Mouse (Mus musculus) midbrain, embryonic 11.5 days (tissue): ENCODE results near the gene Tram2. TPM values are rescaled to one million over a fixed set of nuclear protein-coding genes. Genes with fewer than 3 reads are reported as not detected.

Source experiments
- ATAC-seq: fragments of 200-750 bp; cut with Nextera tagmentation; 2 replicates; pipeline ENCODE4 v1.8.0; 2017; ENCODE audit warnings: moderate TSS enrichment, moderate library complexity; ENCODE audit not compliant: low FRiP score
- DNase-seq: peaks from one replicate; pipeline ENCODE4 v3.0.0; 2015; ENCODE audit warnings: low spot score; ENCODE audit errors: missing footprints
- H3K27ac ChIP-seq: fragments of 300-500 bp; sonication (generic); 2 replicates; pipeline ENCODE4 v1.5.1; 2014; ENCODE audit warnings: low read depth, low read length
- H3K27me3 ChIP-seq: fragments of 300-500 bp; sonication (generic); 2 replicates; pipeline ENCODE4 v1.6.1; 2014; ENCODE audit warnings: mild to moderate bottlenecking, low read length, moderate library complexity, mixed read lengths; ENCODE audit not compliant: control insufficient read depth, insufficient read depth
- H3K36me3 ChIP-seq: fragments of 300-500 bp; sonication (generic); 2 replicates; pipeline ENCODE4 v1.6.1; 2014; ENCODE audit warnings: mild to moderate bottlenecking, low read length, moderate library complexity, mixed read lengths; ENCODE audit not compliant: control insufficient read depth, insufficient read depth
- H3K4me1 ChIP-seq: fragments of 300-500 bp; sonication (generic); 2 replicates; pipeline ENCODE4 v1.6.1; 2014; ENCODE audit warnings: low read length; ENCODE audit not compliant: control insufficient read depth, insufficient read depth
- H3K4me2 ChIP-seq: fragments of 300-500 bp; sonication (generic); 2 replicates; pipeline ENCODE4 v1.6.1; 2014; ENCODE audit warnings: mild to moderate bottlenecking, moderate library complexity
- H3K4me3 ChIP-seq: fragments of 300-500 bp; sonication (generic); 2 replicates; pipeline ENCODE4 v1.5.1; 2014; ENCODE audit warnings: low read depth, low read length
- H3K9ac ChIP-seq: fragments of 300-500 bp; sonication (generic); 2 replicates; pipeline ENCODE4 v1.6.1; 2014; ENCODE audit warnings: low read length
- H3K9me3 ChIP-seq: fragments of 300-500 bp; sonication (generic); 2 replicates; pipeline ENCODE4 v1.6.1; 2016; ENCODE audit warnings: low read length; ENCODE audit not compliant: control insufficient read depth
- WGBS: fragments of 180-500 bp; shearing (Covaris S2); extraction: QIAGEN DNeasy Blood & Tissue Kit; methylation state at CpG from one replicate; pipeline ENCODE4 v1.1.7; 2014; 5-methylcytosine and 5-hydroxymethylcytosine counted together
- polyA plus RNA-seq: library from polyadenylated mRNA; unstranded; fragments of >200 nt; fragmentation: Nextera tagmentation; extraction: Ambion mirVana; gene quantifications from 2 replicates; pipeline ENCODE4 v1.2.1, GENCODE M21; 2014

Tram2 gene
- polyA plus RNA-seq, 1 experiment from 2014 or later = 6.4 TPM

GRCm38 (mm10) chr1:21033792-21034119 is 45.3 kb downstream of the Tram2 start:
- Histone ChIP-seq H3K4me3 (no peak overlapping the region), H3K27ac (no peak overlapping the region), H3K4me2 (no peak overlapping the region), H3K9ac (no peak overlapping the region), H3K36me3 (no peaks in the 10 kb centered on the region), H3K4me1 (no peaks in the 10 kb centered on the region), H3K9me3 (no peaks in the 10 kb centered on the region), H3K27me3 (no peaks in the 10 kb centered on the region)
- ATAC-seq (no peak), DNase-seq (no peak)

DNA sequence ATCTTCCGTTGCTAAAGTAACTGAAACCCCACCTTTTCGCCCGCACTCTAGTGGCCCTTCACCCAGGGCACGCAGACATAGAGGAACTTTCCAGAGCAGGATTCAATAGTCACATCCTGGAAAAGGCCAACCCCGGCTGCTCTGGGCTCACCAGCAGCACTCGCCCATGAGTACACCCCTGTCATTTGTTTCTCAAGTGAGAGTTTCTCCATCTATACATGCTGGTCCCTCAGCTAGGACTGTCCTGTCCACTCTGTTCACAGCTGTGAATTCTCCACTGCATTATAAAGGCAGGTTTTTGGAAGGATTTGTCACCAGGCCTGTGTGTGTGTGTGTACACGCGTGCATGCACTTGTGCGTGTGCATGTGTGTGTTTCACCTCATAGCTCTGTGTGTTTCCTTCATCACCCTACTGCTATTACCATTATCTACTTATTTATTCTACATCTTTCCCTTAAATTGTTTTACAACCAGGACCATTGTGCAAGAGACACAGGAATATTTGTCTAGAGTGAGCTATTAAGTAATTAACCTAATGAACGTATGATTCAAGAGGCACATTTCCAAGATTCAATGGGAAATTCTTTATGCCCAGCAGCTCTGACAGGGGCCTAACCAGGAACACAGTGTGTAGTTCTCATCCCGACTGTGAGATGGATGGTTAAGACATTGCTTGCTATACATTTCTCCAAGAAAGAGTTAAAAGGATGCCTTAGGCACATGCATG is 45.8 kb downstream of the Tram2 start:
- Histone ChIP-seq H3K4me2 (no peak overlapping the region), H3K4me3 (no peak overlapping the region), H3K27ac (no peak overlapping the region), H3K9ac (no peak overlapping the region), H3K4me1 (no peaks in the 10 kb centered on the region), H3K27me3 (no peaks in the 10 kb centered on the region), H3K36me3 (no peaks in the 10 kb centered on the region), H3K9me3 (no peaks in the 10 kb centered on the region)
- 96% methylated on average over 11 of the region's 11 CpGs for WGBS
- no peak for DNase-seq
- no peak for ATAC-seq

DNA sequence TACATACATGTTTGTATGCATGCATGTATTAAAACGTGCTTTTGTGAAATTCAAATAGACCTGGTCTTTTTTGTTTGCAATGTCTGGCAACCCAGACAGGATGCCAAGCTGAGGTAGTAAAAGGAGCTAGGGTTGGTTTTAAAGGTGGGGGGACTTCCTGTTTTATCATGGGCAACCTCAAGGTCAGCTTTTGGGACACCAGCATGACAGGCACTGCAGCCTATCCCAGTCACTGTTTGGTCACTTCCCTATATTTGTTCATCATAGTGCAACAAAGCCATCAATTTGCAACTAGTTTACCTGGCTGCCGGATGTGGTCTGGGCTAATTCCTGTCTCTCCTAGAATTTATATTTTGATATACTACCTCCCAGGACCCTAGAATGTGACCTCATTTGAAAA is 47.4 kb downstream of the Tram2 start:
- Histone ChIP-seq H3K9me3 (no peaks in the 10 kb centered on the region), H3K27ac (no peak overlapping the region), H3K36me3 (no peaks in the 10 kb centered on the region), H3K4me3 (no peak overlapping the region), H3K9ac (no peak overlapping the region), H3K27me3 (no peaks in the 10 kb centered on the region), H3K4me2 (no peak overlapping the region), H3K4me1 (no peaks in the 10 kb centered on the region)
- ATAC-seq (no peak), DNase-seq (no peak)
- 92% methylated on average over 2 of the region's 2 CpGs for WGBS

- H3K27me3 ChIP-seq = no peaks in the 10 kb centered on the region
- H3K9ac ChIP-seq = no peak overlapping the region
- no peaks in the 10 kb centered on the region for H3K4me1 ChIP-seq
- no peak overlapping the region for H3K27ac ChIP-seq
- H3K36me3 ChIP-seq = no peaks in the 10 kb centered on the region
- 89% methylated on average over 4 of the region's 4 CpGs for WGBS
- DNase-seq = no peak
- H3K9me3 ChIP-seq = no peaks in the 10 kb centered on the region
- H3K4me3 ChIP-seq = no peak overlapping the region
- ATAC-seq = no peak
- no peak overlapping the region for H3K4me2 ChIP-seq
These were observed 50.0 kb downstream of the Tram2 start for GRCm38 (mm10) chr1:21029000-21029399.

- H3K9ac ChIP-seq = no peak overlapping the region
- DNase-seq (no peak), ATAC-seq (no peak)
- H3K36me3 ChIP-seq = no peaks in the 10 kb centered on the region
- no peak overlapping the region for H3K4me2 ChIP-seq
- no peaks in the 10 kb centered on the region for H3K27me3 ChIP-seq
- WGBS = 89% methylated on average over 7 of the region's 7 CpGs
- no peaks in the 10 kb centered on the region for H3K4me1 ChIP-seq
- H3K27ac ChIP-seq = no peak overlapping the region
- no peaks in the 10 kb centered on the region for H3K9me3 ChIP-seq
- H3K4me3 ChIP-seq = no peak overlapping the region
These were observed 52.5 kb downstream of the Tram2 start for GRCm38 (mm10) chr1:21026534-21026933.

GRCm38 (mm10) chr1:21025203-21025602 is 53.8 kb downstream of the Tram2 start:
- Histone ChIP-seq H3K27ac (no peak overlapping the region), H3K4me3 (no peak overlapping the region), H3K9ac (no peak overlapping the region), H3K4me1 (no peaks in the 10 kb centered on the region), H3K9me3 (no peaks in the 10 kb centered on the region), H3K36me3 (no peaks in the 10 kb centered on the region), H3K27me3 (no peaks in the 10 kb centered on the region), H3K4me2 (no peak overlapping the region)
- ATAC-seq (no peak), DNase-seq (no peak)
- WGBS = 85% methylated on average over 5 of the region's 5 CpGs

- H3K36me3 ChIP-seq = no peaks in the 10 kb centered on the region
- no peak for DNase-seq
- no peak overlapping the region for H3K27ac ChIP-seq
- no peaks in the 10 kb centered on the region for H3K27me3 ChIP-seq
- H3K4me1 ChIP-seq = no peaks in the 10 kb centered on the region
- 97% methylated on average over 3 of the region's 3 CpGs for WGBS
- H3K9me3 ChIP-seq = no peaks in the 10 kb centered on the region
- H3K4me2 ChIP-seq = no peak overlapping the region
- H3K4me3 ChIP-seq = no peak overlapping the region
- no peak overlapping the region for H3K9ac ChIP-seq
- ATAC-seq = no peak
These were observed 55.9 kb downstream of the Tram2 start for GRCm38 (mm10) chr1:21023101-21023500.

- Histone ChIP-seq H3K4me1 (no peaks in the 10 kb centered on the region), H3K4me3 (no peak overlapping the region), H3K4me2 (no peak overlapping the region), H3K27ac (no peak overlapping the region), H3K36me3 (no peaks in the 10 kb centered on the region), H3K9me3 (no peaks in the 10 kb centered on the region), H3K27me3 (no peaks in the 10 kb centered on the region), H3K9ac (no peak overlapping the region)
- ATAC-seq (no peak), DNase-seq (no peak)
- WGBS = 71% methylated on average over 8 of the region's 8 CpGs
These were observed 64.6 kb downstream of the Tram2 start for GRCm38 (mm10) chr1:21014463-21014862.

GRCm38 (mm10) chr1:21010282-21010800 is 68.7 kb downstream of the Tram2 start:
- H3K36me3 ChIP-seq = no peaks in the 10 kb centered on the region
- H3K4me1 ChIP-seq = no peaks in the 10 kb centered on the region
- DNase-seq (no peak), ATAC-seq (no peak)
- no peak overlapping the region for H3K4me3 ChIP-seq
- H3K9ac ChIP-seq = no peak overlapping the region
- no peak overlapping the region for H3K27ac ChIP-seq
- H3K4me2 ChIP-seq = no peak overlapping the region
- H3K9me3 ChIP-seq = no peaks in the 10 kb centered on the region
- H3K27me3 ChIP-seq = no peaks in the 10 kb centered on the region
- 86% methylated on average over 6 of the region's 6 CpGs for WGBS
